ENCODE assay signal across 10 mouse cellular contexts in genomic region chr12:49106399-49107382, GRCm38 (mm10).
DNase-seq lines count a peak whose midpoint lies in the region; ATAC-seq and TF ChIP-seq lines count a peak whose summit lies in the region.
"Had no signal": no experiment of that assay in that cellular context is flagged by ENCODE, and none has a peak within 500 bp of the region (broad histone marks: within the 10 kb centered on the region; RNA-seq: fewer than 3 reads in every experiment).

No protein-coding gene starts in this region.

- TF ChIP-seq POLR2A in kidney, adult 2 months (IDR thresholded peaks at IDR 0.05; ENCODE audit: low read depth, low read length): no peak

- TF ChIP-seq CTCF in kidney, adult 2 months (conservative IDR thresholded peaks at IDR 0.05; ENCODE audit: insufficient read depth, insufficient read length, low read depth, low read length): no peak
- TF ChIP-seq CTCF in stomach, postnatal 0 days (IDR thresholded peaks at IDR 0.05; ENCODE audit: low read depth): peak; percentile 66
- TF ChIP-seq CTCF in liver, postnatal 0 days (IDR thresholded peaks at IDR 0.05; ENCODE audit: low read depth): no peak

- TF ChIP-seq EP300 in stomach, postnatal 0 days (optimal IDR thresholded peaks at IDR 0.05): no peak
- TF ChIP-seq EP300 in liver, postnatal 0 days (IDR thresholded peaks at IDR 0.05; ENCODE audit: low read depth): no peak

- H3K4me3 ChIP-seq in embryonic facial prominence, embryonic 11.5 days (ENCODE audit: low read depth, low read length): no peak overlapping the region
- H3K4me3 ChIP-seq in kidney, adult 2 months (ENCODE audit: insufficient read depth, low read depth, low read length): no peak overlapping the region
- H3K4me3 ChIP-seq in stomach, postnatal 0 days (ENCODE audit: low read depth, low read length): no peak overlapping the region
- H3K4me3 ChIP-seq in liver, postnatal 0 days (ENCODE audit: low read depth, low read length): no peak overlapping the region
- H3K4me3 ChIP-seq: limb, embryonic 12.5 days; stomach, embryonic 15.5 days had no signal

- H3K27me3 ChIP-seq in embryonic facial prominence, embryonic 11.5 days (ENCODE audit: control insufficient read depth, insufficient read depth, low read length): no peaks in the 10 kb centered on the region
- no peaks in the 10 kb centered on the region for H3K27me3 ChIP-seq in kidney, adult 2 months (replicated peaks; ENCODE audit: control insufficient read depth, insufficient read depth, low read length)
- H3K27me3 ChIP-seq in stomach, postnatal 0 days (ENCODE audit: control insufficient read depth, insufficient read depth, low read length): no peaks in the 10 kb centered on the region
- H3K27me3 ChIP-seq in liver, postnatal 0 days (ENCODE audit: insufficient read depth, low read length): no peaks in the 10 kb centered on the region
- H3K27me3 ChIP-seq: limb, embryonic 12.5 days; stomach, embryonic 15.5 days had no signal

- H3K27ac ChIP-seq in embryonic facial prominence, embryonic 11.5 days (replicated peaks; ENCODE audit: low read depth, low read length): no peak overlapping the region
- no peak overlapping the region for H3K27ac ChIP-seq in kidney, adult 2 months (ENCODE audit: insufficient read depth, low read depth, low read length)
- H3K27ac ChIP-seq in stomach, postnatal 0 days (replicated peaks): no peak overlapping the region
- no peak overlapping the region for H3K27ac ChIP-seq in liver, postnatal 0 days (ENCODE audit: low read depth)
- H3K27ac ChIP-seq: limb, embryonic 12.5 days; stomach, embryonic 15.5 days had no signal

- no peaks in the 10 kb centered on the region for H3K36me3 ChIP-seq in embryonic facial prominence, embryonic 11.5 days (replicated peaks; ENCODE audit: control insufficient read depth, insufficient read depth, low read depth, low read length)
- H3K36me3 ChIP-seq in kidney, adult 2 months (ENCODE audit: control insufficient read depth, insufficient read depth, low read length): no peaks in the 10 kb centered on the region
- H3K36me3 ChIP-seq in stomach, postnatal 0 days (ENCODE audit: control insufficient read depth, insufficient read depth, low read length): no peaks in the 10 kb centered on the region
- H3K36me3 ChIP-seq in liver, postnatal 0 days (replicated peaks; ENCODE audit: insufficient read depth, low read length): no peaks in the 10 kb centered on the region
- H3K36me3 ChIP-seq: limb, embryonic 12.5 days; stomach, embryonic 15.5 days had no signal

- H3K9ac ChIP-seq in embryonic facial prominence, embryonic 11.5 days (replicated peaks; ENCODE audit: low read length): no peak overlapping the region
- no peak overlapping the region for H3K9ac ChIP-seq in stomach, postnatal 0 days (ENCODE audit: low read length)
- H3K9ac ChIP-seq in liver, postnatal 0 days (replicated peaks): no peak overlapping the region
- H3K9ac ChIP-seq: limb, embryonic 12.5 days; stomach, embryonic 15.5 days had no signal

- DNase-seq in lung, postnatal 10 days: peak; percentile 10
- no peak for DNase-seq in lung, postnatal 25 days (ENCODE audit: low spot score)
- DNase-seq in embryonic facial prominence, embryonic 11.5 days (ENCODE audit: low spot score): peak; percentile 53
- DNase-seq in kidney, adult 2 months: peak; percentile 6
- DNase-seq in left cerebral cortex, postnatal 4 days: peak; percentile 57
- DNase-seq in stomach, postnatal 0 days (ENCODE audit: low spot score): no peak
- DNase-seq in liver, postnatal 0 days: no peak

- no peak for ATAC-seq in embryonic facial prominence, embryonic 11.5 days (replicated peaks; ENCODE audit: insufficient number of reproducible peaks, low FRiP score, low TSS enrichment, low read depth)
- no peak for ATAC-seq in stomach, postnatal 0 days (ENCODE audit: low FRiP score, low TSS enrichment)
- no peak for ATAC-seq in liver, postnatal 0 days
- no peak for ATAC-seq in granulocyte monocyte progenitor cell, adult 5-6 weeks (replicated peaks; ENCODE audit: poor library complexity, severe bottlenecking)

- H3K4me2 ChIP-seq in embryonic facial prominence, embryonic 11.5 days (ENCODE audit: low read depth, low read length): no peak overlapping the region
- no peak overlapping the region for H3K4me2 ChIP-seq in stomach, postnatal 0 days (replicated peaks; ENCODE audit: low read depth)
- H3K4me2 ChIP-seq in liver, postnatal 0 days (ENCODE audit: low read depth, low read length): no peak overlapping the region
- H3K4me2 ChIP-seq: limb, embryonic 12.5 days; stomach, embryonic 15.5 days had no signal

- 57% methylated on average over 7 of the region's 7 CpGs for WGBS in embryonic facial prominence, embryonic 11.5 days
- 31% methylated on average over 7 of the region's 7 CpGs for WGBS in kidney, adult 2 months
- 41% methylated on average over 7 of the region's 7 CpGs for WGBS in stomach, postnatal 0 days
- WGBS in liver, postnatal 0 days (ENCODE audit: insufficient replicate concordance): 52% methylated on average over 7 of the region's 7 CpGs

- intact Hi-C loops in left cerebral cortex, postnatal 4 days (cut with DNase I): no loop called here

- no peaks in the 10 kb centered on the region for H3K9me3 ChIP-seq in embryonic facial prominence, embryonic 11.5 days (replicated peaks; ENCODE audit: control insufficient read depth, low read length)
- H3K9me3 ChIP-seq in stomach, postnatal 0 days (ENCODE audit: control insufficient read depth, low read length): no peaks in the 10 kb centered on the region
- no peaks in the 10 kb centered on the region for H3K9me3 ChIP-seq in liver, postnatal 0 days (ENCODE audit: low read length)
- H3K9me3 ChIP-seq: limb, embryonic 12.5 days; stomach, embryonic 15.5 days had no signal

- H3K4me1 ChIP-seq in embryonic facial prominence, embryonic 11.5 days (ENCODE audit: control insufficient read depth, insufficient read depth, low read length): no peaks in the 10 kb centered on the region
- H3K4me1 ChIP-seq in kidney, adult 2 months (ENCODE audit: control insufficient read depth, insufficient read depth, low read length): no peaks in the 10 kb centered on the region
- no peaks in the 10 kb centered on the region for H3K4me1 ChIP-seq in stomach, postnatal 0 days (replicated peaks; ENCODE audit: control insufficient read depth, insufficient read depth)
- no peaks in the 10 kb centered on the region for H3K4me1 ChIP-seq in liver, postnatal 0 days (ENCODE audit: insufficient read depth)
- H3K4me1 ChIP-seq: limb, embryonic 12.5 days; stomach, embryonic 15.5 days had no signal

Comparison
In these comparisons a context has a peak if more than half of its experiments do, and no peak if none do; other contexts are left out.
1. DNase-seq: peak in lung, postnatal 10 days (single experiment), embryonic facial prominence, embryonic 11.5 days (single experiment), kidney, adult 2 months (single experiment) and left cerebral cortex, postnatal 4 days (single experiment); none in lung, postnatal 25 days (single experiment), stomach, postnatal 0 days (single experiment) and liver, postnatal 0 days (single experiment).